Mouse (Mus musculus): ENCODE results near the gene Mad1l1.

- no peak for TF ChIP-seq POLR2A (IDR thresholded peaks at IDR 0.05; ENCODE audit: low read depth, low read length)
- TF ChIP-seq CTCF (conservative IDR thresholded peaks at IDR 0.05; ENCODE audit: insufficient read depth, insufficient read length, low read depth, low read length): peak; percentile 34; the same call in 1 of the 2 replicates
Measured at GRCm38 (mm10) chr5:140250370-140250769, 71.0 kb downstream of the Mad1l1 start.

Measured in kidney, adult 2 months (tissue).